Mouse (Mus musculus): Measurements from ENCODE around the gene Pex13.
"Not testable (repeated sequence)": the region's sequence is repeated elsewhere in the genome, so short reads cannot be mapped to it uniquely, and the experiment has no call there.

Pex13 gene

GRCm38 (mm10) chr11:23634573-23634972, 31.2 kb downstream of the Pex13 start:
- DNase-seq = no peak

GRCm38 (mm10) chr11:23633879-23634215, 31.9 kb downstream of the Pex13 start:
- DNase-seq = no peak

- DNase-seq = peak; percentile 82
These were observed 32.5 kb downstream of the Pex13 start, which contains the start of gene 0610010F05Rik for GRCm38 (mm10) chr11:23632945-23633878. Gene 0610010F05Rik, minus strand, starts transcription at chr11:23633639.

- DNase-seq = no peak
These were observed 35.1 kb downstream of the Pex13 start for GRCm38 (mm10) chr11:23630664-23631063.

- no peak for DNase-seq
These were observed 46.8 kb downstream of the Pex13 start for GRCm38 (mm10) chr11:23618995-23619394.

GRCm38 (mm10) chr11:23614546-23614945, 51.2 kb downstream of the Pex13 start:
- no peak for DNase-seq

GRCm38 (mm10) chr11:23607291-23607690, 58.5 kb downstream of the Pex13 start:
- DNase-seq = not testable (repeated sequence)
